Comparison of ENCODE assay signal across 9 mouse cellular contexts in genomic region chr15:56858627-56859334, GRCm38 (mm10).
DNase-seq lines count a peak whose midpoint lies in the region; ATAC-seq and TF ChIP-seq lines count a peak whose summit lies in the region.
"Had no signal": no experiment of that assay in that cellular context is flagged by ENCODE, and none has a peak within 500 bp of the region (broad histone marks: within the 10 kb centered on the region; RNA-seq: fewer than 3 reads in every experiment).

No protein-coding gene starts in this region.

- no peak overlapping the region for H3K9ac ChIP-seq in forebrain, embryonic 14.5 days (ENCODE audit: low read length)
- no peak overlapping the region for H3K9ac ChIP-seq in forebrain, embryonic 16.5 days (replicated peaks; ENCODE audit: low read depth, low read length)
- H3K9ac ChIP-seq in limb, embryonic 14.5 days (ENCODE audit: low read depth, low read length, severe bottlenecking): no peak overlapping the region

- no peaks in the 10 kb centered on the region for H3K9me3 ChIP-seq in forebrain, embryonic 14.5 days (replicated peaks; ENCODE audit: control insufficient read depth, low read length)
- no peaks in the 10 kb centered on the region for H3K9me3 ChIP-seq in forebrain, embryonic 16.5 days (ENCODE audit: control insufficient read depth, low read length)
- no peaks in the 10 kb centered on the region for H3K9me3 ChIP-seq in limb, embryonic 14.5 days (ENCODE audit: control insufficient read depth, low read length)

- no peak overlapping the region for H3K4me2 ChIP-seq in forebrain, embryonic 14.5 days (ENCODE audit: low read length)
- H3K4me2 ChIP-seq in forebrain, embryonic 16.5 days (ENCODE audit: low read length): no peak overlapping the region
- no peak overlapping the region for H3K4me2 ChIP-seq in limb, embryonic 14.5 days (replicated peaks; ENCODE audit: low read depth, low read length, severe bottlenecking)

- no peak overlapping the region for H3K4me3 ChIP-seq in forebrain, embryonic 14.5 days (ENCODE audit: low read depth, low read length)
- H3K4me3 ChIP-seq in forebrain, embryonic 16.5 days (replicated peaks; ENCODE audit: low read length): no peak overlapping the region
- no peak overlapping the region for H3K4me3 ChIP-seq in limb, embryonic 14.5 days (replicated peaks; ENCODE audit: low read length)

- H3K36me3 ChIP-seq in forebrain, embryonic 14.5 days (ENCODE audit: control insufficient read depth, insufficient read depth, low read length): no peaks in the 10 kb centered on the region
- H3K36me3 ChIP-seq in forebrain, embryonic 16.5 days (ENCODE audit: control insufficient read depth, insufficient read depth): no peaks in the 10 kb centered on the region
- no peaks in the 10 kb centered on the region for H3K36me3 ChIP-seq in limb, embryonic 14.5 days (ENCODE audit: control insufficient read depth, insufficient read depth, low read length)

- no peaks in the 10 kb centered on the region for H3K4me1 ChIP-seq in forebrain, embryonic 14.5 days (ENCODE audit: control insufficient read depth, insufficient read depth, low read length)
- no peaks in the 10 kb centered on the region for H3K4me1 ChIP-seq in forebrain, embryonic 16.5 days (replicated peaks; ENCODE audit: control insufficient read depth, insufficient read depth, low read length)
- peaks cover 8% of the 10 kb centered on the region for H3K4me1 ChIP-seq in limb, embryonic 14.5 days (ENCODE audit: control insufficient read depth, insufficient read depth, low read length)

- H3K27ac ChIP-seq in forebrain, embryonic 14.5 days (ENCODE audit: low read depth, low read length): no peak overlapping the region
- H3K27ac ChIP-seq in forebrain, embryonic 16.5 days (ENCODE audit: low read length): no peak overlapping the region
- H3K27ac ChIP-seq in limb, embryonic 14.5 days (replicated peaks; ENCODE audit: low read depth, low read length): no peak overlapping the region

- no peak for ATAC-seq in forebrain, embryonic 14.5 days
- ATAC-seq in forebrain, embryonic 16.5 days: no peak
- ATAC-seq in limb, embryonic 14.5 days (ENCODE audit: low FRiP score, low read depth): peak; percentile 85
- ATAC-seq in activated CD4-positive, CD25-positive, alpha-beta regulatory T cell, adult 4 months: no peak

- 70% methylated on average over 4 of the region's 4 CpGs for WGBS in forebrain, embryonic 14.5 days
- WGBS in forebrain, embryonic 16.5 days: 67% methylated on average over 4 of the region's 4 CpGs
- WGBS in limb, embryonic 14.5 days: 27% methylated on average over 4 of the region's 4 CpGs

- TF ChIP-seq POLR2A in limb, embryonic 14.5 days (IDR thresholded peaks at IDR 0.05; ENCODE audit: borderline replicate concordance, extremely low read depth, insufficient read depth, insufficient read length): no peak

- DNase-seq in forebrain, embryonic 14.5 days (ENCODE audit: low spot score): peak; percentile 18
- peak; percentile 14 for DNase-seq in kidney, postnatal 10 days
- no peak for DNase-seq in kidney, adult 11 months
- peak; percentile 69 for DNase-seq in embryo, embryonic 10 days (ENCODE audit: low spot score)
- DNase-seq in limb, embryonic 14.5 days (ENCODE audit: low spot score): peak; percentile 60
- DNase-seq in liver: no peak
- DNase-seq: heart, postnatal 36 days had no signal

- no peaks in the 10 kb centered on the region for H3K27me3 ChIP-seq in forebrain, embryonic 14.5 days (replicated peaks; ENCODE audit: control insufficient read depth, insufficient read depth, low read length)
- H3K27me3 ChIP-seq in forebrain, embryonic 16.5 days (replicated peaks; ENCODE audit: control insufficient read depth, insufficient read depth, low read length): no peaks in the 10 kb centered on the region
- no peaks in the 10 kb centered on the region for H3K27me3 ChIP-seq in limb, embryonic 14.5 days (ENCODE audit: control insufficient read depth, insufficient read depth, low read length)

Comparison
In these comparisons a context has a peak if more than half of its experiments do, and no peak if none do; other contexts are left out.
1. DNase-seq: peak in forebrain, embryonic 14.5 days (single experiment), kidney, postnatal 10 days (single experiment), embryo, embryonic 10 days (single experiment) and limb, embryonic 14.5 days (single experiment); none in kidney, adult 11 months (single experiment) and liver (single experiment).